Mouse (Mus musculus): ENCODE measurements at regions not wholly inside any gene's neighbourhood (a gene's known extent, or its start where the extent isn't known, plus 50 kb on each side); places are given as distances from the start of the nearest gene placed in this dataset.

GRCm38 (mm10) chr8:26260294-26260693 is 141.0 kb downstream of the Gm45692 start:
- Histone ChIP-seq H3K4me3 (ENCODE audit: low read depth, low read length) (no peak overlapping the region), H3K9me3 (ENCODE audit: control insufficient read depth, low read depth, low read length) (no peaks in the 10 kb centered on the region), H3K27ac (ENCODE audit: low read length) (no peak overlapping the region), H3K9ac (replicated peaks; ENCODE audit: low read depth, low read length) (no peak overlapping the region), H3K27me3 (ENCODE audit: control insufficient read depth, insufficient read depth, low read length) (no peaks in the 10 kb centered on the region), H3K4me2 (replicated peaks; ENCODE audit: low read depth, low read length) (no peak overlapping the region), H3K4me1 (ENCODE audit: control insufficient read depth, insufficient read depth, low read length) (0 out of 2 replicates have a peak, but pooled peaks cover under 1% of the 10 kb centered on the region), H3K36me3 (ENCODE audit: control insufficient read depth, insufficient read depth, low read length) (no peaks in the 10 kb centered on the region)
- 35% methylated on average over 5 of the region's 5 CpGs for WGBS
- ATAC-seq (ENCODE audit: insufficient number of reproducible peaks, insufficient read depth, low FRiP score, low read depth) = no peak

GRCm38 (mm10) chr8:26262536-26262935 is 143.2 kb downstream of the Gm45692 start:
- WGBS = 72% methylated on average over 10 of the region's 10 CpGs
- H3K4me1 ChIP-seq (ENCODE audit: control insufficient read depth, insufficient read depth, low read length) = peaks cover 5% of the 10 kb centered on the region; the same call in 1 of the 2 replicates
- H3K36me3 ChIP-seq (ENCODE audit: control insufficient read depth, insufficient read depth, low read length) = no peaks in the 10 kb centered on the region
- H3K9me3 ChIP-seq (ENCODE audit: control insufficient read depth, low read depth, low read length) = no peaks in the 10 kb centered on the region
- no peaks in the 10 kb centered on the region for H3K27me3 ChIP-seq (ENCODE audit: control insufficient read depth, insufficient read depth, low read length)
- no peak overlapping the region for H3K9ac ChIP-seq (replicated peaks; ENCODE audit: low read depth, low read length)
- no peak overlapping the region for H3K27ac ChIP-seq (ENCODE audit: low read length)
- no peak overlapping the region for H3K4me3 ChIP-seq (ENCODE audit: low read depth, low read length)
- ATAC-seq (ENCODE audit: insufficient number of reproducible peaks, insufficient read depth, low FRiP score, low read depth) = no peak
- H3K4me2 ChIP-seq (replicated peaks; ENCODE audit: low read depth, low read length) = no peak overlapping the region

DNA sequence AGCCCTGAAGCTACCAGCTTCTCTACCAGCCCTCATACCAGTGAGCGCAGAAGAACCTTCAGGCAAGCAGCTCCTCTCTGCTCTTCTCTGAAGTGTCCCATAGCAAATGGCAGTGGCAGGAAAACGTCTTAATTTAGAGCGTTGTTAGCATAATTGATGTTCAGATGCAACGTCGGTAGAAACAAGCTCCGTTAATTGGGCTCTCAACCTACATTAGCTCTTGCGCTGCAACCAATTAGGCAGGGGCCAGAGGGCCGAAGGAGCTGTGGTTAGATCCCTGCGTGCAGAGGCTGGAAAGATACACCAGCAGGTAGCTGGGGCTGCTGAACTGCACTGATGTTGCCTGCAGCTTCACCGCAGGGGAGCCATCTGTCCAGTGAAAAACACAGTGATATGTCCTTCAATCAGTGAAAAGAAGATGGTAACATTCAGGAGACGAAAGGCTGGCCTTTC is 145.6 kb downstream of the Gm45692 start:
- Histone ChIP-seq H3K27me3 (ENCODE audit: control insufficient read depth, insufficient read depth, low read length) (no peaks in the 10 kb centered on the region), H3K27ac (ENCODE audit: low read length) (no peak overlapping the region), H3K9ac (replicated peaks; ENCODE audit: low read depth, low read length) (no peak overlapping the region), H3K9me3 (ENCODE audit: control insufficient read depth, low read depth, low read length) (no peaks in the 10 kb centered on the region), H3K4me3 (ENCODE audit: low read depth, low read length) (no peak overlapping the region), H3K4me2 (replicated peaks; ENCODE audit: low read depth, low read length) (no peak overlapping the region), H3K36me3 (ENCODE audit: control insufficient read depth, insufficient read depth, low read length) (no peaks in the 10 kb centered on the region), H3K4me1 (ENCODE audit: control insufficient read depth, insufficient read depth, low read length) (peaks cover 5% of the 10 kb centered on the region; the same call in 1 of the 2 replicates)
- 66% methylated on average over 11 of the region's 11 CpGs for WGBS
- no peak for ATAC-seq (ENCODE audit: insufficient number of reproducible peaks, insufficient read depth, low FRiP score, low read depth)

GRCm38 (mm10) chr8:26265366-26265765 is 146.0 kb downstream of the Gm45692 start:
- H3K4me3 ChIP-seq (ENCODE audit: low read depth, low read length) = no peak overlapping the region
- no peaks in the 10 kb centered on the region for H3K36me3 ChIP-seq (ENCODE audit: control insufficient read depth, insufficient read depth, low read length)
- H3K9me3 ChIP-seq (ENCODE audit: control insufficient read depth, low read depth, low read length) = no peaks in the 10 kb centered on the region
- H3K27me3 ChIP-seq (ENCODE audit: control insufficient read depth, insufficient read depth, low read length) = no peaks in the 10 kb centered on the region
- H3K4me2 ChIP-seq (replicated peaks; ENCODE audit: low read depth, low read length) = no peak overlapping the region
- H3K4me1 ChIP-seq (ENCODE audit: control insufficient read depth, insufficient read depth, low read length) = peaks cover 5% of the 10 kb centered on the region; the same call in 1 of the 2 replicates
- ATAC-seq (ENCODE audit: insufficient number of reproducible peaks, insufficient read depth, low FRiP score, low read depth) = no peak
- no peak overlapping the region for H3K9ac ChIP-seq (replicated peaks; ENCODE audit: low read depth, low read length)
- WGBS = 57% methylated on average over 8 of the region's 8 CpGs
- no peak overlapping the region for H3K27ac ChIP-seq (ENCODE audit: low read length)

DNA sequence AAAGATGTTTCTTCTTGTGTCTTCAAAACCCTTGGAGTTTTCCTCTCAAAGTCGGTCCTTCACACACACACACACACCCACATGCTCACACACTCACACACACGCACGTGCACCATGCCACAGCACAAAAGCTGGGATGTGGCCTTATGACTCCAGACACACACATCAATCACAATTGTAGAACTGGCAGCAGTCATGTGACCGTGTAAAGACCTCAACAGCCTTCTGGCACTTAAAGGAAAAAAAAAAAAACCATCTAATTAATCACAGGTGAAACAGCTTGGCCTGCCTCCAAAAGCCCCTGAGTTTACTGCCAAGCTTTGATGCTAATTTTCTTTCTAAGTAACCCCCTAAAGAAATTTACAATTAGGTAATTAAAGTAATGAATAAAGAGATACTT is 147.1 kb downstream of the Gm45692 start:
- WGBS = 20% methylated on average over 4 of the region's 4 CpGs
- Histone ChIP-seq H3K27ac (ENCODE audit: low read length) (no peak overlapping the region), H3K27me3 (ENCODE audit: control insufficient read depth, insufficient read depth, low read length) (no peaks in the 10 kb centered on the region), H3K4me3 (ENCODE audit: low read depth, low read length) (no peak overlapping the region), H3K9ac (replicated peaks; ENCODE audit: low read depth, low read length) (no peak overlapping the region), H3K4me1 (ENCODE audit: control insufficient read depth, insufficient read depth, low read length) (peaks cover 5% of the 10 kb centered on the region; the same call in 1 of the 2 replicates), H3K36me3 (ENCODE audit: control insufficient read depth, insufficient read depth, low read length) (no peaks in the 10 kb centered on the region), H3K4me2 (replicated peaks; ENCODE audit: low read depth, low read length) (no peak overlapping the region), H3K9me3 (ENCODE audit: control insufficient read depth, low read depth, low read length) (no peaks in the 10 kb centered on the region)
- no peak for ATAC-seq (ENCODE audit: insufficient number of reproducible peaks, insufficient read depth, low FRiP score, low read depth)

GRCm38 (mm10) chr8:26267569-26267968 is 148.2 kb downstream of the Gm45692 start:
- H3K9ac ChIP-seq (replicated peaks; ENCODE audit: low read depth, low read length) = no peak overlapping the region
- H3K27ac ChIP-seq (ENCODE audit: low read length) = no peak overlapping the region

GRCm38 (mm10) chr8:26268751-26269415 is 149.5 kb downstream of the Gm45692 start:
- no peak for ATAC-seq (ENCODE audit: insufficient number of reproducible peaks, insufficient read depth, low FRiP score, low read depth)
- H3K36me3 ChIP-seq (ENCODE audit: control insufficient read depth, insufficient read depth, low read length) = no peaks in the 10 kb centered on the region
- peaks cover 5% of the 10 kb centered on the region; the same call in 1 of the 2 replicates for H3K4me1 ChIP-seq (ENCODE audit: control insufficient read depth, insufficient read depth, low read length)
- H3K27ac ChIP-seq (ENCODE audit: low read length) = no peak overlapping the region
- no peak overlapping the region for H3K9ac ChIP-seq (replicated peaks; ENCODE audit: low read depth, low read length)
- WGBS = 33% methylated on average over 17 of the region's 17 CpGs
- no peaks in the 10 kb centered on the region; the same call in 1 of the 2 replicates for H3K9me3 ChIP-seq (ENCODE audit: control insufficient read depth, low read depth, low read length)
- no peak overlapping the region for H3K4me2 ChIP-seq (replicated peaks; ENCODE audit: low read depth, low read length)
- no peak overlapping the region for H3K4me3 ChIP-seq (ENCODE audit: low read depth, low read length)
- H3K27me3 ChIP-seq (ENCODE audit: control insufficient read depth, insufficient read depth, low read length) = no peaks in the 10 kb centered on the region

More at GRCm38 (mm10) chr8:26267569-26267968, 148.2 kb downstream of the Gm45692 start:
- ATAC-seq (ENCODE audit: insufficient number of reproducible peaks, insufficient read depth, low FRiP score, low read depth) = no peak
- Histone ChIP-seq H3K4me3 (ENCODE audit: low read depth, low read length) (no peak overlapping the region), H3K4me1 (ENCODE audit: control insufficient read depth, insufficient read depth, low read length) (peaks cover 5% of the 10 kb centered on the region; the same call in 1 of the 2 replicates), H3K9me3 (ENCODE audit: control insufficient read depth, low read depth, low read length) (no peaks in the 10 kb centered on the region; the same call in 1 of the 2 replicates), H3K36me3 (ENCODE audit: control insufficient read depth, insufficient read depth, low read length) (no peaks in the 10 kb centered on the region), H3K27me3 (ENCODE audit: control insufficient read depth, insufficient read depth, low read length) (no peaks in the 10 kb centered on the region), H3K4me2 (replicated peaks; ENCODE audit: low read depth, low read length) (no peak overlapping the region)
- 73% methylated on average over 4 of the region's 4 CpGs for WGBS

DNA sequence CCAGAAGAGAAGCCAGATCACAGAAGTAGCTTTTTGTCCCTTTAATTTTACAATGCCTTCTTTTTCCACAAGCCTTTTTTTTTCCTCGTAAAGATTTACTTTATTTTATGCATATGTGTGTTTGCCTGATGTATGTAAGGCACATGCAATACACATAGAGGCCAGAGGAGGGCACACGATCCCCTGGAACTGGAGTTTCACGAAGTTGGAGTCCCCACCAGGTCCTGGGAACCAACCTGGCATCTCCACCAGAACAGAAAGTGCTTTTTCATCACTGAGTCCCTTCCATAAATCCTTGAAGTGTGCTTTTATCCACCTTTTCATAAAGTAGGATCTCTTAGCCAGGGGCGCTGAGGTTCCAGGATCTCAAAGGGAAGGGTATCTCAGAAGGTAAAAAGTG is 152.8 kb downstream of the Gm45692 start:
- no peaks in the 10 kb centered on the region for H3K4me1 ChIP-seq (ENCODE audit: control insufficient read depth, insufficient read depth, low read length)
- no peaks in the 10 kb centered on the region for H3K27me3 ChIP-seq (ENCODE audit: control insufficient read depth, insufficient read depth, low read length)
- WGBS = 38% methylated on average over 4 of the region's 4 CpGs
- no peak overlapping the region for H3K4me2 ChIP-seq (replicated peaks; ENCODE audit: low read depth, low read length)
- no peaks in the 10 kb centered on the region; the same call in 1 of the 2 replicates for H3K9me3 ChIP-seq (ENCODE audit: control insufficient read depth, low read depth, low read length)
- ATAC-seq (ENCODE audit: insufficient number of reproducible peaks, insufficient read depth, low FRiP score, low read depth) = no peak
- no peak overlapping the region for H3K9ac ChIP-seq (replicated peaks; ENCODE audit: low read depth, low read length)
- H3K4me3 ChIP-seq (ENCODE audit: low read depth, low read length) = no peak overlapping the region
- no peak overlapping the region for H3K27ac ChIP-seq (ENCODE audit: low read length)
- no peaks in the 10 kb centered on the region for H3K36me3 ChIP-seq (ENCODE audit: control insufficient read depth, insufficient read depth, low read length)

All from stomach, embryonic 14.5 days (tissue).